ENCODE assay signal across 26 mouse cellular contexts in genomic region chr15:99352306-99352705, GRCm38 (mm10). TPM values are rescaled to one million over a fixed set of nuclear protein-coding genes. Genes with fewer than 3 reads are reported as not detected.
"Had no signal": no experiment of that assay in that cellular context is flagged by ENCODE, and none has a peak within 500 bp of the region (broad histone marks: within the 10 kb centered on the region; RNA-seq: fewer than 3 reads in every experiment).

No protein-coding gene starts in this region.

- DNase-seq: gastrocnemius, postnatal 10 days; heart, adult 18-20 months; kidney, adult 11 months; kidney, adult 2 months; kidney, adult 9 months; kidney, postnatal 14 days; kidney, postnatal 36 days; liver; liver, embryonic 13.5 days had no signal

- H3K4me3 ChIP-seq: heart, embryonic 10.5 days; heart, embryonic 12.5 days; heart, embryonic 15.5 days; hindbrain, embryonic 13.5 days; hindbrain, embryonic 15.5 days; kidney, embryonic 15.5 days; layer of hippocampus, adult 2 months; left cerebral cortex, adult 2 months; limb, embryonic 10.5 days; limb, embryonic 12.5 days; liver, embryonic 13.5 days; liver, embryonic 15.5 days had no signal

- ATAC-seq: hindbrain, postnatal 0 days; intestine, embryonic 16.5 days had no signal

- H3K36me3 ChIP-seq: heart, embryonic 12.5 days; heart, embryonic 15.5 days; hindbrain, embryonic 13.5 days; hindbrain, embryonic 15.5 days; kidney, embryonic 15.5 days; limb, embryonic 12.5 days; liver, embryonic 13.5 days; liver, embryonic 15.5 days had no signal

- H3K9me3 ChIP-seq: heart, embryonic 10.5 days; heart, embryonic 12.5 days; heart, embryonic 15.5 days; hindbrain, embryonic 13.5 days; hindbrain, embryonic 15.5 days; kidney, embryonic 15.5 days; limb, embryonic 10.5 days; limb, embryonic 12.5 days; liver, embryonic 13.5 days; liver, embryonic 15.5 days had no signal

- H3K4me1 ChIP-seq: hindbrain, embryonic 15.5 days had no signal

- H3K27me3 ChIP-seq: heart, embryonic 12.5 days; heart, embryonic 15.5 days; hindbrain, embryonic 13.5 days; hindbrain, embryonic 15.5 days; kidney, embryonic 15.5 days; limb, embryonic 12.5 days; liver, embryonic 13.5 days; liver, embryonic 15.5 days had no signal

- H3K4me2 ChIP-seq: heart, embryonic 12.5 days; heart, embryonic 15.5 days; hindbrain, embryonic 13.5 days; hindbrain, embryonic 15.5 days; kidney, embryonic 15.5 days; limb, embryonic 12.5 days; liver, embryonic 11.5 days; liver, embryonic 13.5 days; liver, embryonic 15.5 days had no signal

- H3K27ac ChIP-seq: heart, embryonic 15.5 days; hindbrain, embryonic 13.5 days; hindbrain, embryonic 15.5 days; hindbrain, postnatal 0 days; kidney, postnatal 0 days; layer of hippocampus, adult 2 months; left cerebral cortex, adult 2 months; limb, embryonic 10.5 days; limb, embryonic 12.5 days; liver, embryonic 13.5 days; liver, embryonic 15.5 days had no signal

- H3K9ac ChIP-seq: heart, embryonic 12.5 days; heart, embryonic 15.5 days; hindbrain, embryonic 13.5 days; hindbrain, embryonic 15.5 days; kidney, embryonic 15.5 days; limb, embryonic 12.5 days; liver, embryonic 13.5 days; liver, embryonic 15.5 days had no signal

RNA-seq across cellular contexts. Expression of gene Fam186b, which starts 56.6 kb away (rescaled TPM):
- total RNA-seq: gastrocnemius, adult 18-20 months; gastrocnemius, postnatal 10 days; heart, adult 18-20 months; heart, postnatal 25 days had no signal
- polyA plus RNA-seq: limb, embryonic 12.5 days; liver, embryonic 13.5 days; liver, embryonic 15.5 days had no signal
